Mouse (Mus musculus): Measurements from ENCODE around the gene Tead4. TPM values are rescaled to one million over a fixed set of nuclear protein-coding genes. Genes with fewer than 3 reads are reported as not detected.

Gene Tead4
- total and polyA plus RNA-seq, 3 experiments, result not detected

DNA sequence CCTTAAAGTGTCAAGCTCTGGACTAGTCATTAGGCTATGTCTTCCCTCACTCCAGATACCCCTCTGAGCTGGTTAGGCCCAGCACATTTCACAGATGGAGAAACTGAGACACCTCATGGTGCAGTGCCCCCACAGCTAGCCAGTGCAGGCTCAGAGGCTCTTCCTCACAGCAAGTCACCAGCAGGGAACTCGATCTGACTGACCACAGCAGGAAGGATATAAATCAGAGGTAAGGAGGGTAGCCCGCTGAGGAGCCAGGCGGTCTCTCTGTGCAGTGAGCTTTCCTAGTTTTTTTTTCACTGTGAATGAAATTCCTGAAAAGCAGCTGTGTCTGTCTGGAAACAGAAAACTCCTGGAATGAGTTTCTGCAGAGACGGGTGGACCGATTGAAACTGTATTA, 21.0 kb downstream of the Tead4 start:
- Histone ChIP-seq H3K9ac (ENCODE audit: insufficient read depth, low read depth) (no peak overlapping the region), H3K4me1 (ENCODE audit: control insufficient read depth in 1 of 2, insufficient read depth in 2 of 2) (0 out of 4 replicates have a peak, but pooled peaks cover 0 to 3% of the 10 kb centered on the region in 2 experiments), H3K4me3 (replicated peaks in 1 of 3; ENCODE audit: low read depth in 2 of 3, low read length in 2 of 3, poor library complexity in 1 of 3) (no peak overlapping the region), H3K27me3 (replicated peaks) (no peaks in the 10 kb centered on the region), H3K27ac (ENCODE audit: insufficient read depth, low read depth) (no peak overlapping the region), H3K79me2 (replicated peaks; ENCODE audit: control insufficient read depth, extremely low read depth, insufficient read depth, poor library complexity, severe bottlenecking) (no peaks in the 10 kb centered on the region), H3K36me3 (replicated peaks in 1 of 2; ENCODE audit: control insufficient read depth in 1 of 2, insufficient read depth in 1 of 2, low read length in 1 of 2) (no peaks in the 10 kb centered on the region), H3K4me2 (ENCODE audit: insufficient read depth, low read depth, poor library complexity, severe bottlenecking) (no peak overlapping the region), H3K9me3 (replicated peaks; ENCODE audit: low read length) (no peaks in the 10 kb centered on the region)
- in situ Hi-C loops (cut with MboI; ENCODE audit: low pct_ligation_motif_present, low pct_unique_long_range_greater_than_20kb, low sequenced_read_pairs), result no loop called here
- TF ChIP-seq MAX (IDR thresholded peaks at IDR 0.05; ENCODE audit: low read length), result no peak
- TF ChIP-seq JUN (IDR thresholded peaks at IDR 0.05; ENCODE audit: insufficient read depth, low read depth, low read length), result no peak
- no peak for TF ChIP-seq POLR2A (IDR thresholded peaks at IDR 0.05; ENCODE audit: low read depth, low read length)
- TF ChIP-seq CHD2 (IDR thresholded peaks at IDR 0.05; ENCODE audit: low read length), result no peak
- TF ChIP-seq PAX5 (IDR thresholded peaks at IDR 0.05; ENCODE audit: low read length), result no peak
- TF ChIP-seq E2F4 (IDR thresholded peaks at IDR 0.05; ENCODE audit: insufficient replicate concordance, low read depth, low read length), result no peak
- no peak for TF ChIP-seq MEF2A (IDR thresholded peaks at IDR 0.05; ENCODE audit: borderline replicate concordance, low read depth, low read length)
- TF ChIP-seq NRF1 (IDR thresholded peaks at IDR 0.05; ENCODE audit: low read depth, low read length), result no peak
- no peak for TF ChIP-seq BHLHE40 (IDR thresholded peaks at IDR 0.05; ENCODE audit: low read depth, low read length)
- TF ChIP-seq SIN3A (IDR thresholded peaks at IDR 0.05; ENCODE audit: low read length), result no peak
- no peak for TF ChIP-seq UBTF (IDR thresholded peaks at IDR 0.05; ENCODE audit: low read depth, low read length)
- no peak for TF ChIP-seq EP300 (IDR thresholded peaks at IDR 0.05; ENCODE audit: low read length)
- TF ChIP-seq TCF12 (IDR thresholded peaks at IDR 0.05; ENCODE audit: low read depth, low read length), result no peak
- TF ChIP-seq JUND (conservative IDR thresholded peaks at IDR 0.05; ENCODE audit: low read depth, low read length), result no peak
- dilution Hi-C loops (cut with MboI; ENCODE audit: extremely low pct_ligation_motif_present, extremely low pct_unique_long_range_greater_than_20kb, low sequenced_read_pairs), result no loop called here
- no peak for DNase-seq (ENCODE audit: extremely low read depth)

DNA sequence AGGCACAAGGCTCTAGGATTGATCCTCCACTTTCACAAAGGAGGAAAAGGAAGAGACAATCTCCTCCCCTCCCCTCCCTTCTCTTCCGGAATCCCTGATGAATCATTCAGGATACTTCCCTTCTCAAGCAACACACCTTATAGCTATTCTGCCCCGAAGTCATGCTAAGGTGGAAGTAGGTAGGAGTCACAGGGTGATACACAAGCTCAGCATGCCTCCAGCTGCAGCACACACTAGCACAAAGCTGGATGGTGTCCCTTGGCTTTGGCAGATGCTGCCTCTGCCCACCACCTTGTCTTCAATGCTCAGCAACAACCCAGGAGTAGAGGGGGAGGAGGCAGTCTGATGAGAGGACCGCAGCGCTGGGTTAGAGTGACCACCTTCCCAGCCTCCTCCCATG, 21.5 kb downstream of the Tead4 start:
- DNase-seq (ENCODE audit: extremely low read depth), result no peak
- no peaks in the 10 kb centered on the region for H3K36me3 ChIP-seq (replicated peaks in 1 of 2; ENCODE audit: control insufficient read depth in 1 of 2, insufficient read depth in 1 of 2, low read length in 1 of 2)
- TF ChIP-seq ETS1 (conservative IDR thresholded peaks at IDR 0.05; ENCODE audit: low read depth, low read length), result no peak
- TF ChIP-seq HCFC1 (IDR thresholded peaks at IDR 0.05; ENCODE audit: low read depth, low read length), result no peak
- TF ChIP-seq EP300 (IDR thresholded peaks at IDR 0.05; ENCODE audit: low read length), result no peak
- TF ChIP-seq E2F4 (IDR thresholded peaks at IDR 0.05; ENCODE audit: insufficient replicate concordance, low read depth, low read length), result no peak
- TF ChIP-seq JUN (IDR thresholded peaks at IDR 0.05; ENCODE audit: insufficient read depth, low read depth, low read length), result no peak
- no peak for TF ChIP-seq POLR2AphosphoS2 (IDR thresholded peaks at IDR 0.05; ENCODE audit: low read depth, low read length)
- no peak for TF ChIP-seq CHD2 (IDR thresholded peaks at IDR 0.05; ENCODE audit: low read length)
- TF ChIP-seq UBTF (IDR thresholded peaks at IDR 0.05; ENCODE audit: low read depth, low read length), result no peak
- TF ChIP-seq MAFK (IDR thresholded peaks at IDR 0.05; ENCODE audit: insufficient replicate concordance, low read length), result no peak
- no peak for TF ChIP-seq POLR2A (IDR thresholded peaks at IDR 0.05; ENCODE audit: low read depth, low read length)
- TF ChIP-seq MEF2A (IDR thresholded peaks at IDR 0.05; ENCODE audit: borderline replicate concordance, low read depth, low read length), result no peak
- TF ChIP-seq ZC3H11A (IDR thresholded peaks at IDR 0.05; ENCODE audit: low read depth, low read length), result no peak
- TF ChIP-seq ZKSCAN1 (IDR thresholded peaks at IDR 0.05; ENCODE audit: borderline replicate concordance, low read depth, low read length), result no peak
- no peak for TF ChIP-seq TCF12 (IDR thresholded peaks at IDR 0.05; ENCODE audit: low read depth, low read length)
- no peak for TF ChIP-seq USF1 (IDR thresholded peaks at IDR 0.05; ENCODE audit: low read depth, low read length)
- no peak for TF ChIP-seq IRF4 (IDR thresholded peaks at IDR 0.05; ENCODE audit: low read depth, low read length)
- no peak for TF ChIP-seq CHD1 (IDR thresholded peaks at IDR 0.05; ENCODE audit: low read depth, low read length)
- in situ Hi-C loops (cut with MboI; ENCODE audit: low pct_ligation_motif_present, low pct_unique_long_range_greater_than_20kb, low sequenced_read_pairs), result no loop called here
- no peaks in the 10 kb centered on the region for H3K27me3 ChIP-seq (replicated peaks)
- no peak overlapping the region for H3K4me2 ChIP-seq (ENCODE audit: insufficient read depth, low read depth, poor library complexity, severe bottlenecking)
- 0 out of 4 replicates have a peak, but pooled peaks cover 0 to 3% of the 10 kb centered on the region in 2 experiments for H3K4me1 ChIP-seq (ENCODE audit: control insufficient read depth in 1 of 2, insufficient read depth in 2 of 2)
- no peak overlapping the region for H3K9ac ChIP-seq (ENCODE audit: insufficient read depth, low read depth)
- dilution Hi-C loops (cut with MboI; ENCODE audit: extremely low pct_ligation_motif_present, extremely low pct_unique_long_range_greater_than_20kb, low sequenced_read_pairs), result no loop called here
- H3K27ac ChIP-seq (ENCODE audit: insufficient read depth, low read depth), result no peak overlapping the region
- no peak overlapping the region for H3K4me3 ChIP-seq (replicated peaks in 1 of 3; ENCODE audit: low read depth in 2 of 3, low read length in 2 of 3, poor library complexity in 1 of 3)
- no peaks in the 10 kb centered on the region for H3K9me3 ChIP-seq (replicated peaks; ENCODE audit: low read length)
- no peaks in the 10 kb centered on the region for H3K79me2 ChIP-seq (replicated peaks; ENCODE audit: control insufficient read depth, extremely low read depth, insufficient read depth, poor library complexity, severe bottlenecking)

Data from CH12.LX (cell line).